Mouse (Mus musculus): ENCODE data around the gene Cd300ld5.
"Not testable (repeated sequence)": the region's sequence is repeated elsewhere in the genome, so short reads cannot be mapped to it uniquely, and the experiment has no call there.

Cd300ld5 gene

GRCm38 (mm10) chr11:115037669-115038068 lies at the start of gene Cd300ld5:
Gene Cd300ld5 (minus strand): TSS chr11:115037769.
- DNase-seq (ENCODE audit: low read depth), result not testable (repeated sequence)

- DNase-seq (ENCODE audit: low read depth), result no peak
These were observed 48.6 kb upstream of the Cd300ld5 start for GRCm38 (mm10) chr11:115086213-115086612.

- DNase-seq (ENCODE audit: low read depth), result no peak
These were observed 47.5 kb upstream of the Cd300ld5 start for GRCm38 (mm10) chr11:115085064-115085463.

- DNase-seq (ENCODE audit: low read depth), result no peak
These were observed 47.0 kb upstream of the Cd300ld5 start for GRCm38 (mm10) chr11:115084595-115084994.

GRCm38 (mm10) chr11:115083376-115084139 lies 46.0 kb upstream of the Cd300ld5 start:
- peak; percentile 53 for DNase-seq (ENCODE audit: low read depth)

- DNase-seq (ENCODE audit: low read depth), result no peak
These were observed 44.6 kb upstream of the Cd300ld5 start for GRCm38 (mm10) chr11:115082196-115082595.

- DNase-seq (ENCODE audit: low read depth), result no peak
These were observed 43.8 kb upstream of the Cd300ld5 start for GRCm38 (mm10) chr11:115081373-115081772.

GRCm38 (mm10) chr11:115080886-115081285 lies 43.3 kb upstream of the Cd300ld5 start:
- peak; percentile 25 for DNase-seq (ENCODE audit: low read depth)

- no peak for DNase-seq (ENCODE audit: low read depth)
These were observed 41.1 kb upstream of the Cd300ld5 start for GRCm38 (mm10) chr11:115078680-115079079.

- no peak for DNase-seq (ENCODE audit: low read depth)
These were observed 39.9 kb upstream of the Cd300ld5 start for GRCm38 (mm10) chr11:115077436-115077835.

GRCm38 (mm10) chr11:115075859-115076258 lies 38.3 kb upstream of the Cd300ld5 start:
- no peak for DNase-seq (ENCODE audit: low read depth)

- no peak for DNase-seq (ENCODE audit: low read depth)
These were observed 37.8 kb upstream of the Cd300ld5 start for GRCm38 (mm10) chr11:115075407-115075806.

GRCm38 (mm10) chr11:115073002-115073401 lies 35.4 kb upstream of the Cd300ld5 start:
- no peak for DNase-seq (ENCODE audit: low read depth)

GRCm38 (mm10) chr11:115071631-115072294 lies 34.2 kb upstream of the Cd300ld5 start:
- no peak for DNase-seq (ENCODE audit: low read depth)

GRCm38 (mm10) chr11:115071015-115071551 lies 33.5 kb upstream of the Cd300ld5 start:
- DNase-seq (ENCODE audit: low read depth), result no peak

- DNase-seq (ENCODE audit: low read depth), result no peak
These were observed 29.2 kb upstream of the Cd300ld5 start for GRCm38 (mm10) chr11:115066768-115067167.

- DNase-seq (ENCODE audit: low read depth), result no peak
These were observed 24.5 kb upstream of the Cd300ld5 start, which contains the start of gene Cd300e for GRCm38 (mm10) chr11:115062077-115062476. Gene Cd300e (minus strand): TSS chr11:115062177.

GRCm38 (mm10) chr11:115059797-115060196 lies 22.2 kb upstream of the Cd300ld5 start:
- DNase-seq (ENCODE audit: low read depth), result no peak

- DNase-seq (ENCODE audit: low read depth), result no peak
These were observed 21.1 kb upstream of the Cd300ld5 start for GRCm38 (mm10) chr11:115058701-115059100.

- no peak for DNase-seq (ENCODE audit: low read depth)
These were observed 17.0 kb upstream of the Cd300ld5 start for GRCm38 (mm10) chr11:115054537-115054936.

GRCm38 (mm10) chr11:115052991-115053390 lies 15.4 kb upstream of the Cd300ld5 start:
- DNase-seq (ENCODE audit: low read depth), result no peak

GRCm38 (mm10) chr11:115052206-115052605 lies 14.6 kb upstream of the Cd300ld5 start:
- DNase-seq (ENCODE audit: low read depth), result peak; percentile 30

GRCm38 (mm10) chr11:115049282-115049895 lies 11.8 kb upstream of the Cd300ld5 start:
- no peak for DNase-seq (ENCODE audit: low read depth)
